8 mouse cellular contexts compared by ENCODE assay signal in genomic region chr9:49485250-49485891, GRCm38 (mm10). TPM values are rescaled to one million over a fixed set of nuclear protein-coding genes. Genes with fewer than 3 reads are reported as not detected.
DNase-seq lines count a peak whose midpoint lies in the region; ATAC-seq and TF ChIP-seq lines count a peak whose summit lies in the region.

No protein-coding gene starts in this region.

- no peak for TF ChIP-seq EP300 in ES-Bruce4 (IDR thresholded peaks at IDR 0.05; ENCODE audit: insufficient read depth, low read depth, low read length)

- H3K9ac ChIP-seq in ES-Bruce4 (ENCODE audit: low read depth, poor library complexity, severe bottlenecking) = peak overlapping the region; percentile 35
- H3K9ac ChIP-seq in embryonic facial prominence, embryonic 11.5 days (replicated peaks; ENCODE audit: low read length) = peak overlapping the region; percentile 53
- H3K9ac ChIP-seq in midbrain, embryonic 11.5 days (ENCODE audit: low read length) = peak overlapping the region; percentile 37; the same call in 1 of the 2 replicates

- H3K4me1 ChIP-seq in ES-Bruce4 (ENCODE audit: control insufficient read depth, insufficient read depth, low read length) = no peaks in the 10 kb centered on the region
- H3K4me1 ChIP-seq in embryonic facial prominence, embryonic 11.5 days (ENCODE audit: control insufficient read depth, insufficient read depth, low read length) = no peaks in the 10 kb centered on the region
- peaks cover 40% of the 10 kb centered on the region for H3K4me1 ChIP-seq in limb, embryonic 10.5 days
- no peaks in the 10 kb centered on the region; the same call in 1 of the 2 replicates for H3K4me1 ChIP-seq in midbrain, embryonic 11.5 days (ENCODE audit: control insufficient read depth, insufficient read depth, low read length)

- WGBS in embryonic facial prominence, embryonic 11.5 days = 4% methylated on average over 21 of the region's 21 CpGs
- 6% methylated on average over 21 of the region's 21 CpGs for WGBS in limb, embryonic 10.5 days
- WGBS in midbrain, embryonic 11.5 days = 4% methylated on average over 21 of the region's 21 CpGs

- no peaks in the 10 kb centered on the region for H3K36me3 ChIP-seq in ES-Bruce4 (ENCODE audit: control insufficient read depth, insufficient read depth, low read length, poor library complexity, severe bottlenecking)
- no peaks in the 10 kb centered on the region for H3K36me3 ChIP-seq in embryonic facial prominence, embryonic 11.5 days (replicated peaks; ENCODE audit: control insufficient read depth, insufficient read depth, low read depth, low read length)
- H3K36me3 ChIP-seq in limb, embryonic 10.5 days = no peaks in the 10 kb centered on the region
- H3K36me3 ChIP-seq in midbrain, embryonic 11.5 days (ENCODE audit: control insufficient read depth, insufficient read depth, low read length) = no peaks in the 10 kb centered on the region

- no peak for TF ChIP-seq POLR2A in ES-Bruce4 (IDR thresholded peaks at IDR 0.05; ENCODE audit: insufficient read depth, low read length)

- peak overlapping the region; percentile 81 for H3K4me2 ChIP-seq in embryonic facial prominence, embryonic 11.5 days (ENCODE audit: low read depth, low read length)
- peak overlapping the region; percentile 62 for H3K4me2 ChIP-seq in midbrain, embryonic 11.5 days

- H3K9me3 ChIP-seq in ES-Bruce4 (replicated peaks; ENCODE audit: control insufficient read depth, insufficient read depth, low read length, poor library complexity, severe bottlenecking) = no peaks in the 10 kb centered on the region
- H3K9me3 ChIP-seq in embryonic facial prominence, embryonic 11.5 days (replicated peaks; ENCODE audit: control insufficient read depth, low read length) = no peaks in the 10 kb centered on the region
- no peaks in the 10 kb centered on the region for H3K9me3 ChIP-seq in limb, embryonic 10.5 days (replicated peaks)
- H3K9me3 ChIP-seq in midbrain, embryonic 11.5 days (ENCODE audit: control insufficient read depth, low read length) = no peaks in the 10 kb centered on the region

- TF ChIP-seq CTCF in ES-Bruce4 (IDR thresholded peaks at IDR 0.05; ENCODE audit: low read depth, low read length) = peak; percentile 60

- no peaks in the 10 kb centered on the region for H3K27me3 ChIP-seq in ES-Bruce4 (ENCODE audit: control insufficient read depth, insufficient read depth, low read length, poor library complexity, severe bottlenecking)
- no peaks in the 10 kb centered on the region for H3K27me3 ChIP-seq in embryonic facial prominence, embryonic 11.5 days (ENCODE audit: control insufficient read depth, insufficient read depth, low read length)
- 0 out of 2 replicates have a peak, but pooled peaks cover 12% of the 10 kb centered on the region for H3K27me3 ChIP-seq in limb, embryonic 10.5 days (ENCODE audit: low read depth, poor library complexity, severe bottlenecking)
- H3K27me3 ChIP-seq in midbrain, embryonic 11.5 days (ENCODE audit: control insufficient read depth, insufficient read depth, low read length) = no peaks in the 10 kb centered on the region

- peak; percentile 48 for DNase-seq in A20 (ENCODE audit: low read depth, low spot score)
- peak; percentile 69 for DNase-seq in embryonic facial prominence, embryonic 11.5 days (ENCODE audit: low spot score)
- peak; percentile 38 to 42 for DNase-seq in heart, postnatal 36 days
- peak; percentile 56 for DNase-seq in limb, embryonic 10.5 days (ENCODE audit: low spot score)
- DNase-seq in midbrain, embryonic 11.5 days (ENCODE audit: low spot score, missing footprints) = peak; percentile 96
- no peak for DNase-seq in testis, postnatal 10 days (ENCODE audit: low spot score)
- no peak for DNase-seq in urinary bladder, adult 18-20 months (ENCODE audit: low spot score in 2 of 2)

- intact Hi-C loops in heart, postnatal 36 days (cut with DNase I) = no loop called here

- H3K4me3 ChIP-seq in ES-Bruce4 (ENCODE audit: low read depth, low read length) = peak overlapping the region; percentile 78
- peak overlapping the region; percentile 53 for H3K4me3 ChIP-seq in embryonic facial prominence, embryonic 11.5 days (ENCODE audit: low read depth, low read length)
- H3K4me3 ChIP-seq in limb, embryonic 10.5 days = peak overlapping the region; percentile 66
- peak overlapping the region; percentile 45 for H3K4me3 ChIP-seq in midbrain, embryonic 11.5 days (ENCODE audit: low read depth, low read length)

- ATAC-seq in embryonic facial prominence, embryonic 11.5 days (replicated peaks; ENCODE audit: insufficient number of reproducible peaks, low FRiP score, low TSS enrichment, low read depth) = peak; percentile 2; the same call in 1 of the 2 replicates
- peak; percentile 48 for ATAC-seq in midbrain, embryonic 11.5 days (ENCODE audit: low FRiP score)

- H3K27ac ChIP-seq in ES-Bruce4 (ENCODE audit: insufficient read depth, low read length) = no peak overlapping the region
- H3K27ac ChIP-seq in embryonic facial prominence, embryonic 11.5 days (replicated peaks; ENCODE audit: low read depth, low read length) = no peak overlapping the region
- peak overlapping the region; percentile 78 for H3K27ac ChIP-seq in limb, embryonic 10.5 days
- no peak overlapping the region for H3K27ac ChIP-seq in midbrain, embryonic 11.5 days (ENCODE audit: low read depth, low read length)

RNA-seq across cellular contexts. Expression of gene Ttc12, which starts 0.7 kb away (rescaled TPM):
- polyA plus RNA-seq in ES-Bruce4 (2011; ENCODE audit: insufficient read depth, insufficient read length, low read depth, missing spikeins) = 10.9 and 12.6 TPM in 2 replicates
- polyA plus RNA-seq in embryonic facial prominence, embryonic 11.5 days (2014; fragmentation: Nextera tagmentation; extraction: Ambion mirVana) = 1.9 and 2.1 TPM in 2 replicates
- 10 to 100 TPM in 1 of 2 experiments, 1 to 10 TPM in 1; 9.9 to 12.3 TPM for total RNA-seq in heart, postnatal 36 days (2021)
- polyA plus RNA-seq in limb, embryonic 10.5 days (2016; fragmentation: Nextera tagmentation; extraction: Ambion mirVana) = 1.2 and 1.7 TPM in 2 replicates
- polyA plus RNA-seq in midbrain, embryonic 11.5 days (2014; fragmentation: Nextera tagmentation; extraction: Ambion mirVana) = 2.1 and 3.2 TPM in 2 replicates

RNA-seq across cellular contexts. Expression of gene Ankk1, which starts 58.5 kb away (rescaled TPM):
- not detected in 2 replicates for polyA plus RNA-seq in ES-Bruce4 (2011; ENCODE audit: insufficient read depth, insufficient read length, low read depth, missing spikeins)
- polyA plus RNA-seq in embryonic facial prominence, embryonic 11.5 days (2014; fragmentation: Nextera tagmentation; extraction: Ambion mirVana) = not detected in 2 replicates
- not detected for total RNA-seq in heart, postnatal 36 days (2021)
- not detected in 2 replicates for polyA plus RNA-seq in limb, embryonic 10.5 days (2016; fragmentation: Nextera tagmentation; extraction: Ambion mirVana)
- not detected in 2 replicates for polyA plus RNA-seq in midbrain, embryonic 11.5 days (2014; fragmentation: Nextera tagmentation; extraction: Ambion mirVana)

Comparison
In these comparisons a context has a peak if more than half of its experiments do, and no peak if none do; other contexts are left out.
1. DNase-seq: peak in A20 (single experiment), embryonic facial prominence, embryonic 11.5 days (single experiment), heart, postnatal 36 days (2 of 2), limb, embryonic 10.5 days (single experiment) and midbrain, embryonic 11.5 days (single experiment); none in testis, postnatal 10 days (single experiment) and urinary bladder, adult 18-20 months (0 of 2).
2. Peak in every context shown above with its lines, with median percentiles within 50 percentile points of each other: H3K4me3 ChIP-seq and H3K9ac ChIP-seq.